Mouse (Mus musculus) neural tube, embryonic 11.5 days (tissue): ENCODE data around the gene Trex1. TPM values are rescaled to one million over a fixed set of nuclear protein-coding genes. Genes with fewer than 3 reads are reported as not detected.

Experiments used
- ATAC-seq: fragments of 200-750 bp; cut with Nextera tagmentation; 2 replicates; pipeline ENCODE4 v1.8.0; 2017; ENCODE audit warnings: moderate number of reproducible peaks, mild to moderate bottlenecking, moderate TSS enrichment, moderate library complexity; ENCODE audit not compliant: insufficient read depth, low FRiP score, low TSS enrichment
- DNase-seq: peaks from one replicate; pipeline ENCODE4 v3.0.0-alpha.2; 2015; ENCODE audit warnings: low spot score
- H3K27ac ChIP-seq: fragments of 300-500 bp; sonication (generic); 2 replicates; pipeline ENCODE4 v1.5.1; 2014; ENCODE audit warnings: low read depth, mild to moderate bottlenecking, low read length
- H3K27me3 ChIP-seq: fragments of 300-500 bp; sonication (generic); 2 replicates; pipeline ENCODE4 v1.6.1; 2014; ENCODE audit warnings: mild to moderate bottlenecking, low read length, mixed read lengths; ENCODE audit not compliant: control insufficient read depth, insufficient read depth
- H3K36me3 ChIP-seq: fragments of 300-500 bp; sonication (generic); 2 replicates; pipeline ENCODE4 v1.6.1; 2014; ENCODE audit warnings: mild to moderate bottlenecking, low read length, moderate library complexity, mixed read lengths; ENCODE audit not compliant: control insufficient read depth, insufficient read depth
- H3K4me1 ChIP-seq: fragments of 300-500 bp; sonication (generic); 2 replicates; pipeline ENCODE4 v1.6.1; 2014; ENCODE audit warnings: low read length, mixed read lengths; ENCODE audit not compliant: control insufficient read depth, insufficient read depth
- H3K4me2 ChIP-seq: fragments of 300-500 bp; sonication (generic); 2 replicates; pipeline ENCODE4 v1.6.1; 2014; ENCODE audit warnings: low read depth, mild to moderate bottlenecking, moderate library complexity
- H3K4me3 ChIP-seq: fragments of 300-500 bp; sonication (generic); 2 replicates; pipeline ENCODE4 v1.5.1; 2014; ENCODE audit warnings: low read depth, low read length
- H3K9ac ChIP-seq: fragments of 300-500 bp; sonication (generic); 2 replicates; pipeline ENCODE4 v1.6.1; 2014; ENCODE audit warnings: mild to moderate bottlenecking, low read length
- H3K9me3 ChIP-seq: fragments of 300-500 bp; sonication (generic); 2 replicates; pipeline ENCODE4 v1.6.1; 2016; ENCODE audit warnings: low read length; ENCODE audit not compliant: control insufficient read depth
- WGBS: fragments of 180-500 bp; shearing (Covaris S2); extraction: QIAGEN DNeasy Blood & Tissue Kit; methylation state at CpG from one replicate; pipeline ENCODE4 v1.1.7; 2014; 5-methylcytosine and 5-hydroxymethylcytosine counted together
- polyA plus RNA-seq: library from polyadenylated mRNA; unstranded; fragments of >200 nt; fragmentation: Nextera tagmentation; extraction: Ambion mirVana; gene quantifications from 2 replicates; pipeline ENCODE4 v1.2.1, GENCODE M21; 2014

Gene Trex1
- 6.9 and 7.8 TPM in 2 replicates for polyA plus RNA-seq

DNA sequence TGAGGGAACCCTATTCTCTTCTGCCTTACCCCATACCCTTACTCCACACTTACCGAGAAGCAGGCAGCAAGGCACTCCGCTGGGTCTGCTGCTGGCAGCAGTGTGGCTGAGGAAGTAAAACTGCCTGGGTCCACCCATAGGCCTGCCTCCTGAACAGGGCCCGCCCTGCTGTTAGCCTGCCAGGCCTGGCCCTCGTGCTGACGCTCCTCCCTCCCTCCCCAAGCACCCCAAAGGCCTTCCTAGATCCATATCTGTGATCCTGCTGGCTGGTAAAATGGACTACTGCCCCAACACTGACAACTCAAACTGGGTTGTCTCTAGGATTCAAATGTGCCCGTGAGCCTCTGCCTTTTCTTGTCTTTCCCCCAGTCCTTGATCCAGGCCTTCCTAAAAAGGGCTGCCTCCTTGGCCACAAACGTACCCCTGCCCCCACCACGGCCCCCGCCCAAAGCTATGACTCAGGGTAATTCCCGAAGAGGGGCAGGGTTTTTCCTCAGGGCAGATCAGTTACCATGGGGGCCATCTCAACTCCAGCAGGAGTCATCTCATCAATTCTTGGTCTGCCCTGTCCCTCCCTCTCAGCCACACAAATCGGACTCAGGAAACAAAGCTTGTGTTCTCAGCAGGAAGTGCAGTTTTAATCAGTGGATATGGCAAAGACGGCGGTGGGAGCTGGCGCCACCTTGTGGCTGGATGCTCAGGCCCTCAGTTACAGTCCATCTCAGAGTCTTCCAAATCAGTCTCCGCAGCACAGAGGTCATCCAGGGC lies at the start of gene Trex1:
Trex1 (minus strand) TSS at position 599 of the 768 bp plus-strand sequence.
- Histone ChIP-seq H3K4me3 (peak within 1 kb of the TSS; percentile 13), H3K4me2 (peak within 1 kb of the TSS; percentile 39), H3K36me3 (peaks cover 18% of the 10 kb centered on the region), H3K27me3 (no peaks in the 10 kb centered on the region), H3K27ac (peak within 1 kb of the TSS; percentile 49; the same call in 1 of the 2 replicates), H3K9me3 (no peaks in the 10 kb centered on the region), H3K4me1 (peaks cover 3% of the 10 kb centered on the region; the same call in 1 of the 2 replicates), H3K9ac (peak within 1 kb of the TSS; percentile 59)
- 26% methylated on average over 15 of the region's 15 CpGs for WGBS
- ATAC-seq (peak; percentile 70), DNase-seq (peak; percentile 84)

GRCm38 (mm10) chr9:109107341-109107740 lies 47.8 kb upstream of the Trex1 start:
- no peak for ATAC-seq
- no peaks in the 10 kb centered on the region for H3K4me1 ChIP-seq
- peaks cover 46% of the 10 kb centered on the region for H3K36me3 ChIP-seq
- no peak overlapping the region for H3K9ac ChIP-seq
- 44% methylated on average over 3 of the region's 6 CpGs for WGBS
- no peak for DNase-seq
- no peak overlapping the region for H3K4me2 ChIP-seq
- H3K27me3 ChIP-seq: no peaks in the 10 kb centered on the region
- H3K27ac ChIP-seq: no peak overlapping the region
- H3K4me3 ChIP-seq: no peak overlapping the region
- H3K9me3 ChIP-seq: no peaks in the 10 kb centered on the region

- no peak overlapping the region for H3K4me2 ChIP-seq
- H3K27me3 ChIP-seq: no peaks in the 10 kb centered on the region
- no peaks in the 10 kb centered on the region; the same call in 1 of the 2 replicates for H3K4me1 ChIP-seq
- no peak for DNase-seq
- ATAC-seq: no peak
- H3K27ac ChIP-seq: no peak overlapping the region
- no peak overlapping the region for H3K4me3 ChIP-seq
- H3K9ac ChIP-seq: no peak overlapping the region
- peaks cover 42% of the 10 kb centered on the region for H3K36me3 ChIP-seq
- 95% methylated on average over 12 of the region's 12 CpGs for WGBS
- H3K9me3 ChIP-seq: no peaks in the 10 kb centered on the region
Observed at GRCm38 (mm10) chr9:109105648-109106047, 46.1 kb upstream of the Trex1 start.

- ATAC-seq (no peak), DNase-seq (no peak)
- no peak overlapping the region for H3K4me2 ChIP-seq
- H3K27me3 ChIP-seq: no peaks in the 10 kb centered on the region
- no peak overlapping the region for H3K4me3 ChIP-seq
- WGBS: 92% methylated on average over 12 of the region's 12 CpGs
- H3K27ac ChIP-seq: no peak overlapping the region
- H3K9ac ChIP-seq: no peak overlapping the region
- H3K4me1 ChIP-seq: no peaks in the 10 kb centered on the region; the same call in 1 of the 2 replicates
- H3K36me3 ChIP-seq: peaks cover 40% of the 10 kb centered on the region
- H3K9me3 ChIP-seq: no peaks in the 10 kb centered on the region
Observed at GRCm38 (mm10) chr9:109105011-109105410, 45.5 kb upstream of the Trex1 start.

DNA sequence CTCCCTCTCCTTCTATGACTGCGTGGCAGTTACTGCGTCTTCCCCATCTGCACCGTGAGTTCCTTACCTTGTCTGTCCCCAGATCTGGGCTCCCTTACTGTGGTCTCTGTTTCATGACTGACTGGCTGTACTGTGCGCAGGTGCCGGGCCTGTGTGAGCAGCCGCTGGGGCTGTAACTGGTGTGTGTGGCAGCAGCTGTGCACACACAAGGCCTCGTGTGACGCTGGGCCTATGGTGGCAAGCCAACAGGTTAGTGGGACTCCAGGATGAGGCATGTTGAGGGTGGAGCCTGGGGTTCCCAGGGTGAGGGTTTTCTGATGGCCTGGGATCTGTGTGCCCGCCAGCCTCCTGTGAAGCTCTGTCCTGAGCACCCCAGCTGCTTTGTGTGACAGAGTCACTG lies 44.5 kb upstream of the Trex1 start:
- peaks cover 2% of the 10 kb centered on the region for H3K4me1 ChIP-seq
- H3K27me3 ChIP-seq: no peaks in the 10 kb centered on the region
- H3K9ac ChIP-seq: no peak overlapping the region
- DNase-seq (no peak), ATAC-seq (no peak)
- 94% methylated on average over 9 of the region's 9 CpGs for WGBS
- no peak overlapping the region for H3K27ac ChIP-seq
- H3K9me3 ChIP-seq: no peaks in the 10 kb centered on the region
- H3K36me3 ChIP-seq: peaks cover 39% of the 10 kb centered on the region
- H3K4me2 ChIP-seq: no peak overlapping the region
- no peak overlapping the region for H3K4me3 ChIP-seq

GRCm38 (mm10) chr9:109103250-109103649 lies 43.7 kb upstream of the Trex1 start:
- H3K9me3 ChIP-seq: no peaks in the 10 kb centered on the region
- no peak overlapping the region for H3K27ac ChIP-seq
- no peak overlapping the region for H3K9ac ChIP-seq
- no peak overlapping the region for H3K4me3 ChIP-seq
- no peak for DNase-seq
- H3K4me1 ChIP-seq: peaks cover 9% of the 10 kb centered on the region
- peaks cover 32% of the 10 kb centered on the region for H3K36me3 ChIP-seq
- no peaks in the 10 kb centered on the region for H3K27me3 ChIP-seq
- ATAC-seq: no peak
- H3K4me2 ChIP-seq: no peak overlapping the region
- WGBS: 79% methylated on average over 7 of the region's 7 CpGs

GRCm38 (mm10) chr9:109102541-109102940 lies 43.0 kb upstream of the Trex1 start:
- Histone ChIP-seq H3K4me2 (no peak overlapping the region), H3K4me1 (peaks cover 14% of the 10 kb centered on the region), H3K9ac (no peak overlapping the region), H3K36me3 (peaks cover 26% of the 10 kb centered on the region), H3K27me3 (no peaks in the 10 kb centered on the region), H3K4me3 (no peak overlapping the region), H3K27ac (no peak overlapping the region), H3K9me3 (no peaks in the 10 kb centered on the region)
- no peak for ATAC-seq
- WGBS: 91% methylated on average over 3 of the region's 3 CpGs
- no peak for DNase-seq

DNA sequence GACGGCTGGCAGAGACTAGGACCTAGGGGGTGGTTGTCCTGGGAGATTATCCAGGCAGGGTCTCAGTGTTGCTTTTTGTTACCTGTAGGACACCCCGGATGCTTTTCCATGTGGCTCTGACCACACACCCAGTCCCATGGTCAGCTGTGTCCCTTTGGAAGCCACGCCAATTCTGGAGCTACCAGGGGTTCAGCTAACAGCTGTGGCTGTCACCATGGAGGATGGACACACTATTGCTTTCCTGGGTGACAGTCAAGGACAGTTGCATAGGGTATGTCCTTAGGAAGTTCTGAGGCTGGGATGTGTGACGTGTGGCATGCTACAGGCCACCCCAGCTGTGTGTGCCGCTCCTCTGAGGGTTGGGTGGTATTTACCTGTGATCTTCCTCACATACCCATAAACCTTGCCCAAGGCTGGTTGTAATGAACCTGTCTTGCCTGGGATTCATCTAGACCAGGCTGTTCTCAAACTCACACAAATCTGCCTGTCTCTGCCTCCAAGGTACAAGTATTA lies 42.5 kb upstream of the Trex1 start:
- no peak for ATAC-seq

More for the DNA sequence above, 42.5 kb upstream of the Trex1 start:
- Histone ChIP-seq H3K27ac (no peak overlapping the region), H3K9me3 (no peaks in the 10 kb centered on the region), H3K9ac (no peak overlapping the region), H3K4me3 (no peak overlapping the region), H3K4me1 (peaks cover 19% of the 10 kb centered on the region), H3K4me2 (no peak overlapping the region), H3K36me3 (peaks cover 26% of the 10 kb centered on the region), H3K27me3 (no peaks in the 10 kb centered on the region)
- WGBS: 90% methylated on average over 5 of the region's 5 CpGs
- DNase-seq: no peak
